Mouse (Mus musculus): ENCODE results near the gene Pth2. TPM values are rescaled to one million over a fixed set of nuclear protein-coding genes. Genes with fewer than 3 reads are reported as not detected.

Gene Pth2
- polyA plus RNA-seq, 1 experiment: not detected

- H3K79me2 ChIP-seq (ENCODE audit: control insufficient read depth, insufficient read depth): no peaks in the 10 kb centered on the region
- no peak overlapping the region for H3K4me3 ChIP-seq
- H3K27me3 ChIP-seq (ENCODE audit: control insufficient read depth, insufficient read depth, insufficient read length): peaks cover 17% of the 10 kb centered on the region
- H3K36me3 ChIP-seq (ENCODE audit: control insufficient read depth, insufficient read depth): no peaks in the 10 kb centered on the region
- H3ac ChIP-seq (ENCODE audit: control insufficient read depth, insufficient read length): no peak overlapping the region
- H3K4me2 ChIP-seq (ENCODE audit: low read depth): peak overlapping the region; percentile 35
- TF ChIP-seq MYOG (IDR thresholded peaks at IDR 0.05; ENCODE audit: control insufficient read depth in 1 of 3, insufficient read depth in 1 of 3, insufficient read length in 2 of 3, low read depth in 2 of 3) (no peak), POLR2AphosphoS2 (IDR thresholded peaks at IDR 0.05; ENCODE audit: insufficient read length, low read depth) (no peak), MAX (IDR thresholded peaks at IDR 0.05; ENCODE audit: low read depth) (no peak)
Measured at GRCm38 (mm10) chr7:45198435-45198834, 17.6 kb downstream of the Pth2 start.

GRCm38 (mm10) chr7:45198961-45199360, 18.2 kb downstream of the Pth2 start:
- H3K4me2 ChIP-seq (ENCODE audit: low read depth): no peak overlapping the region
- no peak for TF ChIP-seq CEBPB (IDR thresholded peaks at IDR 0.05; ENCODE audit: insufficient read depth, poor library complexity, severe bottlenecking)
- no peak for TF ChIP-seq SRF (IDR thresholded peaks at IDR 0.05; ENCODE audit: control insufficient read depth, insufficient read length, low read depth)
- TF ChIP-seq MYOD1 (IDR thresholded peaks at IDR 0.05; ENCODE audit: control insufficient read depth in 1 of 3, insufficient read length in 2 of 3, low read depth in 2 of 3): no peak
- no peak for TF ChIP-seq REST (IDR thresholded peaks at IDR 0.05; ENCODE audit: insufficient read depth, insufficient read length)
- TF ChIP-seq MYOG (IDR thresholded peaks at IDR 0.05; ENCODE audit: control insufficient read depth in 1 of 3, insufficient read depth in 1 of 3, insufficient read length in 2 of 3, low read depth in 2 of 3): no peak
- TF ChIP-seq POLR2A (IDR thresholded peaks at IDR 0.05; ENCODE audit: insufficient read length, low read depth): no peak
- TF ChIP-seq E2F4 (IDR thresholded peaks at IDR 0.05; ENCODE audit: insufficient read depth): no peak
- no peak for TF ChIP-seq POLR2AphosphoS2 (IDR thresholded peaks at IDR 0.05; ENCODE audit: insufficient read length, low read depth)
- TF ChIP-seq USF1 (IDR thresholded peaks at IDR 0.05; ENCODE audit: low read depth): no peak
- TF ChIP-seq MAX (IDR thresholded peaks at IDR 0.05; ENCODE audit: low read depth): no peak
- TF ChIP-seq TCF12 (IDR thresholded peaks at IDR 0.05; ENCODE audit: insufficient read depth, poor library complexity, severe bottlenecking): no peak
- H3K27me3 ChIP-seq (ENCODE audit: control insufficient read depth, insufficient read depth, insufficient read length): peaks cover 17% of the 10 kb centered on the region
- H3K4me3 ChIP-seq: no peak overlapping the region
- H3K36me3 ChIP-seq (ENCODE audit: control insufficient read depth, insufficient read depth): no peaks in the 10 kb centered on the region
- H3ac ChIP-seq (ENCODE audit: control insufficient read depth, insufficient read length): no peak overlapping the region
- no peaks in the 10 kb centered on the region for H3K79me2 ChIP-seq (ENCODE audit: control insufficient read depth, insufficient read depth)

GRCm38 (mm10) chr7:45202654-45203053, 21.9 kb downstream of the Pth2 start:
- Histone ChIP-seq H3K4me2 (ENCODE audit: low read depth) (no peak overlapping the region), H3K27me3 (ENCODE audit: control insufficient read depth, insufficient read depth, insufficient read length) (peaks cover 21% of the 10 kb centered on the region), H3ac (ENCODE audit: control insufficient read depth, insufficient read length) (no peak overlapping the region), H3K4me3 (no peak overlapping the region), H3K79me2 (ENCODE audit: control insufficient read depth, insufficient read depth) (no peaks in the 10 kb centered on the region), H3K36me3 (ENCODE audit: control insufficient read depth, insufficient read depth) (no peaks in the 10 kb centered on the region)
- TF ChIP-seq USF1 (IDR thresholded peaks at IDR 0.05; ENCODE audit: low read depth) (no peak), MAX (IDR thresholded peaks at IDR 0.05; ENCODE audit: low read depth) (no peak), POLR2A (IDR thresholded peaks at IDR 0.05; ENCODE audit: insufficient read length, low read depth) (no peak)

- Histone ChIP-seq H3K79me2 (ENCODE audit: control insufficient read depth, insufficient read depth) (no peaks in the 10 kb centered on the region), H3K27me3 (ENCODE audit: control insufficient read depth, insufficient read depth, insufficient read length) (peaks cover 16% of the 10 kb centered on the region), H3ac (ENCODE audit: control insufficient read depth, insufficient read length) (no peak within 1 kb of the TSS), H3K36me3 (ENCODE audit: control insufficient read depth, insufficient read depth) (no peaks in the 10 kb centered on the region), H3K4me3 (no peak within 1 kb of the TSS), H3K4me2 (ENCODE audit: low read depth) (peak within 1 kb of the TSS; percentile 51)
- TF ChIP-seq POLR2A (IDR thresholded peaks at IDR 0.05; ENCODE audit: insufficient read length, low read depth) (peak; percentile 35), TCF12 (IDR thresholded peaks at IDR 0.05; ENCODE audit: insufficient read depth, poor library complexity, severe bottlenecking) (no peak)
Measured at GRCm38 (mm10) chr7:45204380-45205143, 23.8 kb downstream of the Pth2 start, which contains the start of gene Ccdc155. Ccdc155 (minus strand) TSS chr7:45204892.

GRCm38 (mm10) chr7:45208260-45208659, 27.5 kb downstream of the Pth2 start:
- Histone ChIP-seq H3K79me2 (ENCODE audit: control insufficient read depth, insufficient read depth) (no peaks in the 10 kb centered on the region), H3ac (ENCODE audit: control insufficient read depth, insufficient read length) (no peak overlapping the region), H3K36me3 (ENCODE audit: control insufficient read depth, insufficient read depth) (no peaks in the 10 kb centered on the region), H3K4me3 (no peak overlapping the region), H3K27me3 (ENCODE audit: control insufficient read depth, insufficient read depth, insufficient read length) (peaks cover 11% of the 10 kb centered on the region), H3K4me2 (ENCODE audit: low read depth) (no peak overlapping the region)
- TF ChIP-seq POLR2AphosphoS2 (IDR thresholded peaks at IDR 0.05; ENCODE audit: insufficient read length, low read depth) (no peak), CEBPB (IDR thresholded peaks at IDR 0.05; ENCODE audit: insufficient read depth, poor library complexity, severe bottlenecking) (no peak), TCF12 (IDR thresholded peaks at IDR 0.05; ENCODE audit: insufficient read depth, poor library complexity, severe bottlenecking) (no peak), REST (IDR thresholded peaks at IDR 0.05; ENCODE audit: insufficient read depth, insufficient read length) (no peak), MYOD1 (IDR thresholded peaks at IDR 0.05; ENCODE audit: control insufficient read depth in 1 of 3, insufficient read length in 2 of 3, low read depth in 2 of 3) (no peak), USF1 (IDR thresholded peaks at IDR 0.05; ENCODE audit: low read depth) (no peak), MAX (IDR thresholded peaks at IDR 0.05; ENCODE audit: low read depth) (no peak), TCF3 (IDR thresholded peaks at IDR 0.05; ENCODE audit: insufficient read length, low read depth) (no peak), SRF (IDR thresholded peaks at IDR 0.05; ENCODE audit: control insufficient read depth, insufficient read length, low read depth) (no peak), MYOG (IDR thresholded peaks at IDR 0.05; ENCODE audit: control insufficient read depth in 1 of 3, insufficient read depth in 1 of 3, insufficient read length in 2 of 3, low read depth in 2 of 3) (no peak), POLR2A (IDR thresholded peaks at IDR 0.05; ENCODE audit: insufficient read length, low read depth) (no peak), E2F4 (IDR thresholded peaks at IDR 0.05; ENCODE audit: insufficient read depth) (no peak)

Measured in myocyte (in vitro differentiated cells).